Mouse (Mus musculus) mammary gland, adult 2 months (tissue): Measurements from ENCODE around the gene Olfr690. TPM values are rescaled to one million over a fixed set of nuclear protein-coding genes. Genes with fewer than 3 reads are reported as not detected.

Experiments
- polyA plus RNA-seq: library from polyadenylated mRNA; depleted of rRNA; stranded (reverse); fragments of >200 nt; gene quantifications from 2 replicates; pipeline ENCODE4 v1.2.3, GENCODE M21; 2012; ENCODE audit warnings: low replicate concordance; rRNA removed

The Olfr690 gene
- polyA plus RNA-seq, result not detected in 2 replicates

GRCm38 (mm10) chr7:105334004-105334403, at the start of gene Olfr690:
Gene Olfr690 (minus strand): TSS chr7:105334104.

GRCm38 (mm10) chr7:105374866-105375265, 41.0 kb upstream of the Olfr690 start, which contains the start of gene Gm5901:
Gene Gm5901 (plus strand): TSS chr7:105375038.

GRCm38 (mm10) chr7:105367930-105368329, 34.0 kb upstream of the Olfr690 start, which contains the start of gene Olfr692:
Gene Olfr692 (plus strand): TSS chr7:105368230.

GRCm38 (mm10) chr7:105342170-105342569, 8.3 kb upstream of the Olfr690 start, which contains the start of gene Olfr691:
Gene Olfr691 (minus strand): TSS chr7:105342270.

GRCm38 (mm10) chr7:105310865-105311264, 23.0 kb downstream of the Olfr690 start, which contains the start of gene Olfr689:
Gene Olfr689 (plus strand): TSS chr7:105311165.

GRCm38 (mm10) chr7:105287795-105288194, 46.1 kb downstream of the Olfr690 start, which contains the start of gene Olfr688:
Gene Olfr688 (plus strand): TSS chr7:105288095.

Other genes starting within 250 kb of the Olfr690 start
- gene Olfr680-ps1, start 241.3 kb downstream of the Olfr690 start, polyA plus RNA-seq, result not detected in 2 replicates
- not detected in 2 replicates for gene Olfr681, start 217.3 kb downstream of the Olfr690 start, polyA plus RNA-seq
- not detected in 2 replicates for gene Olfr683, start 187.1 kb downstream of the Olfr690 start, polyA plus RNA-seq
- not detected in 2 replicates for gene Olfr684, start 170.5 kb downstream of the Olfr690 start, polyA plus RNA-seq
- gene Olfr685, start 148.1 kb downstream of the Olfr690 start, polyA plus RNA-seq, result not detected in 2 replicates
- not detected in 2 replicates for gene Olfr686, start 126.6 kb downstream of the Olfr690 start, polyA plus RNA-seq
- gene Olfr688, start 46.0 kb downstream of the Olfr690 start, polyA plus RNA-seq, result not detected in 2 replicates
- gene Olfr689, start 22.9 kb downstream of the Olfr690 start, polyA plus RNA-seq, result not detected in 2 replicates
- gene Olfr691, start 8.2 kb upstream of the Olfr690 start, polyA plus RNA-seq, result not detected in 2 replicates
- gene Olfr692, start 34.1 kb upstream of the Olfr690 start, polyA plus RNA-seq, result not detected in 2 replicates
- gene Gm5901, start 40.9 kb upstream of the Olfr690 start, polyA plus RNA-seq, result not detected in 2 replicates
- 59.1 and 65.1 TPM in 2 replicates for gene Fam160a2, start 66.0 kb upstream of the Olfr690 start, polyA plus RNA-seq
- 0.27 and 0.30 TPM in 2 replicates for gene Cnga4, start 70.5 kb upstream of the Olfr690 start, polyA plus RNA-seq
- gene Cckbr, start 91.6 kb upstream of the Olfr690 start, polyA plus RNA-seq, result not detected in 2 replicates
- gene Cavin3, start 148.2 kb upstream of the Olfr690 start, polyA plus RNA-seq, result 92.9 and 226 TPM in 2 replicates
- gene Smpd1, start 220.3 kb upstream of the Olfr690 start, polyA plus RNA-seq, result 69.1 and 110 TPM in 2 replicates
- gene Apbb1, start 247.5 kb upstream of the Olfr690 start, polyA plus RNA-seq, result 23.3 and 35.9 TPM in 2 replicates